Mouse (Mus musculus): ENCODE results near the gene Chaf1a.

The Chaf1a gene

DNA sequence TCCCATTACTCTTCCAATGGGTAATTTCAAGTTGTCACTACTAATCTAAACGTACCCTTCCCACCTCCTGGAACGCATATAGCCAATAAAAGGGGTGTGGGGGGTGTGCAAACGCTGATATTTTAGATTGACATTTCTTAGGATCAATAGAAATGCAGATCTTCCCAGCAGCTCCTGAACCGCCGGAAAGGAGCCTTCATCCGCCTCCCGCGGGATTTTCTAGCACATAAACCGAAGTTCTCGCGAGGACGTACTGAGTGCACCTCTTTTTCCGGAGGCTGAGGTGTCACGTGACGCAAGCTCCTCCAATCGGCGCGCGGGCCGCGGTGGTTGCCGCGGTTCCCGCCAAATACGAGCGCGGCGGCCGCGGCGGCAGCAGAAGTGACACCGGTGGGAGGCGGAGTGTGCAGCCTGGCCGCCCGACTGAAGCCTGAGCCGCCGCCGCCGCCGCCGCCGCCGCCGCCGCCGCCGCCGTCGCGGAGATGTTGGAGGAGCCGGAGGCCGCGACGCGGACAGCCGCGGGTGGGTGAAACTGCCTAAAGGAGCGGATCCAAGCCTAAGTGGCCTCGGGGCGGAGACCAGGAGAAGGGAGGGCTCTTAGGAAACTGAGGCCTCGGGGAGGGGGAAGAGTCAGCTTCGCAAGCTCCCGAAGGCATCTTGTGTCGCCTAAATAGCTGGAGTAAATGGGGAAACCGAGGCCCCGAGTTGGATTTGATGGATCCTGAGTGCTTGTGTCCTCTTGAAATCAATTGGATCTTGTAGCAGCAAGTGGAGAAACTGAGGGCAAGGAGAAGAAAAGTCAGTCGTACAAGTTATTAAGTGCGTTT lies at the start of gene Chaf1a:
Chaf1a (plus strand) TSS at position 410 of the 827 bp plus-strand sequence.
- DNase-seq (ENCODE audit: low spot score): peak; percentile 94

DNA sequence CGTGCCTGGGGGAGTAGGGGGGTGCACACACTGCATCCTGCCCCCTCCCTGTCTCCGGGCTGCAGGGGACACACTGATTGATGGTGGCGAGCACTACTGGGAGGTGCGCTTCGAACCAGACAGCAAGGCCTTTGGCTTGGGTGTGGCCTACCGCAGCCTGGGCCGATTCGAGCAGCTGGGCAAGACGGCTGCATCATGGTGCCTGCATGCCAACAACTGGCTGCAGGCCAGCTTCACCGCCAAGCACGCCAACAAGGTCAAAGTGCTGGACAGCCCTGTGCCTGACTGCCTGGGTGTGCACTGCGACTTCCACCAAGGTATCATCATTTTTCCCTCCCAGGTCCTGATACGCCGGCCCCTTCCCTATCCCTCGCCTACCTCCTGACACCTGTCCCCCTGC lies 44.2 kb upstream of the Chaf1a start:
- DNase-seq (ENCODE audit: low spot score): no peak

DNA sequence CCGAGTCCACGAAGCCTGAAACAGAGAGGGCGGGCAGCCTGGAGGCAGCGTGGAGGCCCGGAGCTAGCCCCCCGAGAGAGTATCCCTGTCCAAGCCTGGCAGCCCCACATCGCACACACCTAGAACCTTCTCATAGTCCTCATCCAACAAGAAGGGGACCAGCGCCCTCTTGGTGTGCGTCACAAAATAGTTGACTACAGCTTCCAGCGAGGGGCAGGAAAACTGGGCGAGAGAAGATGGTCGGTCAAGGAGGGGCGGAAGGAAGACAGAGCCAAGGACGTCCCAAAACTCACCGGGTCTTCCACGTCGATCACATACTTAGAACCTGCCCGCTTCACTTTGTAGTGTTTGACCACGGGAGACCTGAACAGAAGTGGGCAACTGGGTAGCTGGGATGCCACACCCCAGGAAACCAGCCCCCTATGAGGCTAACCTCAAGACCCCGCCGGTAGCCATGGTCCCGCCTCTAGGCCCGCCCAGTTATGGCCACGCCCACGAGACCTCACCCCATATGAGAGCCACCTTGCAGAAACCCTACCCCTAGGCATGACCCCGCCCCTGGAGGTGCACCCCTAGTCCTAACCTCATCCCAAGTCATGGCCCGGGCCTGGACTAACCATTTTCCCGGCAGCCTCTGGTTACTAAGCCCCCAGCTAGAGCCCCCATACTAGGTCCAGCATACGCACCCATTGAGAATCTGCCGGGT lies 40.3 kb upstream of the Chaf1a start:
- DNase-seq (ENCODE audit: low spot score): no peak

DNA sequence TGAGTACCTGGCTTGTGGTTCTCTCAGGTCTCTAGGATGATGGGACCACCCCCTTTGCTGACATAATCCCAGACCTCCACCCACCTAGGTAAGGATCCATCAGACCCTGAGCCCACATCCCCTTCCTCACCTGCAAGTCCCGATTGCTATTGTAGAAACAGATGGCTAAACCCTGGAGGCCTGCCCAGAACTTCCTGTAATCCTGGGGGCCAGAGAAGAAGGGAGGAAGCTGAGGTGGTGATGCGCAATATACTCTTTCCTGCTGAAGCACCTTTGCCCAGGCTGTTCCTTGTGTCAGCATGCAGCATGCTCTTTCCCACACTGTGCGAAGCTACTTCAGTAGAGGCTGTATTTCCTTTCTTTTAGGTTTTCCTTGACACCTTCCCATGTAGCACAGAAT lies 37.2 kb upstream of the Chaf1a start:
- no peak for DNase-seq (ENCODE audit: low spot score)

DNA sequence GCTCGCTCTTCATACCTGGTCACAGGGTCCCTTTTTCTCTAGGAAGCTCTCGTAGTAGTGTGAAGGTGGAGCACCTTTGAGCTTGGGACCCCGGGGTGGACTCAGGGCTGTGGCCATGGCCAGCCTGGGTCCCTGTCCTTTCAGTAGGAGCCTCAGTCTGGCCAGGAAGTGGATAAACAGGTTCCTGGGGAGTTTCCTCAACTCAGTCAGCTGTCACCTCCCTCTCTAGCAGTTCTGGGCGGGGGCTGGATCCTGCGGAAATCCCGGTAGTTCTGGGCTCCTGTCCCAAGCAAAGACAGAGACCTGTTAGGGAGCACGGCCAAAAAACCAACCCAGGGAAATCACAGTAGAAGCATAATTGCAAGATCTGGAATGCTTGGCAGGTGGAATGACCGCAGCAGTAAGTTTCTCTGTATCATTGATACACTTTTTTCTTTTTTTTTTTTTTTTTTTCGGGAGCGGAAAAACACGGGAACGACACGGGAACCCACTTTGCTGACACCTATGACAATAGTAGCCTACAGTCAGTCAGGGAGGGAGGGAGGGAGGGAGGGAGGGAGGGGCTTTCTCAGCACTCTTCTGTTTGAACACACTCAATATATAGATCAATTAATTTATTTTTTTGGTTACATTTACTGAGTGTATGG lies 34.7 kb upstream of the Chaf1a start, which contains the start of the genes Stap2 and Mpnd:
Stap2 (minus strand) TSS at position 170 of the 647 bp plus-strand sequence.
Mpnd (plus strand) TSS at position 297 of the 647 bp plus-strand sequence.
- DNase-seq (ENCODE audit: low spot score): no peak

DNA sequence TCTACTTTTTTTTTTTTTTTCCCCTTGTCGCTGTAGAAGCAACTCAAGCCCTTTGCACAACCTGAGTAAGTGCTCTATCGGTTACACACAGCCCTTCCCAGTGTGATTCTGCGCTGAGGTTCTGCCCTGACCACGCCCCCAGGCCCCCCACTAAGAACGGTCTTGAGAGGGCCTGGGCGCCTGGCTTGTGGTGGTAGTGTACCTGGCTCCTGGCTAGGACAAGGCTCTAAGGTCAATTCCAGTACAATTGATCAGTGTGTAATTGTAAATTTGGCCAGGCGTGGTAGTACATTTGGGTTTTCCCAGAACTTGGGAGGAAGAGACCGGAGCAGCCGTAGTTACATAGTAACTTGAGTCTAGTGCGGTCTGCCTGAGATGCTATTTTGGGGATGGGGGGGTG lies 33.3 kb upstream of the Chaf1a start:
- no peak for DNase-seq (ENCODE audit: low spot score)

DNA sequence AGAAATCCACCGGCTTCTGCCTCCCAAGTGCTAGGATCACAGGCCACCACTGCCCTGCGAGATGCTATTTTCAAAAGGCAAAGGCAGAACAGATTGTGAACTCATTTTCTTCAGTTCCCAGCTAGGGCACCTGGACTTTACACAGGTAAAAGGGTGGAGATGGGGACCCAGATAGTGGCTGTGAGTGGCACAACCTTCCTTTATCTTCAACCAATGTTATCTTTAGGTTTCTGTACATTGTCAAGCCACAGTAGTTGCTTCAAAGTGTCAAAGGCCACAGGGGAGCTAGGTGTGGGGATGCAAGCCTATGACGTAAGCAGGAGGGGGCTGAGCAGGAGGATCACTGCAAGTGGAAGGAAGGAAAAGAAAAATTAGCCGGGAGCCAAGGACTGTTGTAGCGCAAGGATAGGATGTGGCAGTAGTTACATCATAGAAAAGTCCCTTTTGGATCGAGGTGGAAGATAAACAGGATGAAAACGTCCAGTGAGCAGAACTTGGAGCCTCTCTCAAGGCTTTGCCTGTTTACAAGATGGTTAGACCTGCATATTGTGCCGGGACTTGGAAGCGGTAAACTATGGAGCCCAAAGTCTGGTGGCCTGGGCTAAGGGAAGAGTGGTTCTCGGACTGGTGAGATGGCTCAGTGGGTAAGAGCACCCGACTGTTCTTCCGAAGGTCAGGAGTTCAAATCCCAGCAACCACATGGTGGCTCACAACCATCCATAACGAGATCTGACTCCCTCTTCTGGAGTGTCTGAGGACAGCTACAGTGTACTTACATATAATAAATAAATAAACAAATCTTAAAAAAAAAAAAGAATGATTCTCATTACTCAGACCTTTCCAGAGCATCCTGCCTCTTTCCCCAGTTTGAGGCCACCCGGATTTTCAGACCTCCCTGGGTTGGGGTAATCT lies 32.5 kb upstream of the Chaf1a start:
- DNase-seq (ENCODE audit: low spot score): no peak

DNA sequence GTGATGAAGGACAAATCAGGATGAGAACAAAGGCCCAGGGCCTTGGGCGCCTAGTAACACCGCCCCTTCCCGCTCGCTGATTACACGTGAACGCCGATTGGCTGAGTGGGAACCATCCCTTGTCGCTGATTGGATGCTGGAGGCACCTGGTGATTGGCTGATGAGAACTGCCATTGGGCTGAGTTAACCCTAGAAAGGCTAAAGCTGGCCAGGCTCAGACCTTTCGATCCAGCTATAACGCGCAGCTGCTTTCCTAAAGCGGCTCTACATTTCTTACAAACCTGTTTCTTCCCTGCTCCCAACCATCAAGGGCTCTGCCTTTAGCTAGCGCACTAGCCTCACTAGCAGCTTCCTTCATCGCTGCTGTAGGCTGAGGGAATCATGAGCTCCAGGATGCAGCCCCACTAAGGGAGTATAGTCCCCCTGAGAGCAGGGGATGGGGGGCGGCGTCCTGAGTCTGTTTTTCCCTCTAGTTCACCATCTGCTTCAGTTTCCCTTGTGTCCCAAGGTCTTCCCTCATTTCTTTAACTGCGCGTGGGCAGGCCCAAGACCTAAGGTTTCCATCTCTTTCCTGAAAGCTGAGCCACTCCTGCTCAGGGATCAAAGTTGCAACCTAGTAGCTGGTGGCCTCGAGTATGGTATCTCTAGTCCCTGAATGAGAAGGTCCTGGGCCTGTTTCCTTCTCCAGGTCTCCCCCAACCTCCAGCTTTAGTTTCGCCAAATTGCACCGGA lies 31.7 kb upstream of the Chaf1a start:
- DNase-seq (ENCODE audit: low spot score): peak; percentile 90

DNA sequence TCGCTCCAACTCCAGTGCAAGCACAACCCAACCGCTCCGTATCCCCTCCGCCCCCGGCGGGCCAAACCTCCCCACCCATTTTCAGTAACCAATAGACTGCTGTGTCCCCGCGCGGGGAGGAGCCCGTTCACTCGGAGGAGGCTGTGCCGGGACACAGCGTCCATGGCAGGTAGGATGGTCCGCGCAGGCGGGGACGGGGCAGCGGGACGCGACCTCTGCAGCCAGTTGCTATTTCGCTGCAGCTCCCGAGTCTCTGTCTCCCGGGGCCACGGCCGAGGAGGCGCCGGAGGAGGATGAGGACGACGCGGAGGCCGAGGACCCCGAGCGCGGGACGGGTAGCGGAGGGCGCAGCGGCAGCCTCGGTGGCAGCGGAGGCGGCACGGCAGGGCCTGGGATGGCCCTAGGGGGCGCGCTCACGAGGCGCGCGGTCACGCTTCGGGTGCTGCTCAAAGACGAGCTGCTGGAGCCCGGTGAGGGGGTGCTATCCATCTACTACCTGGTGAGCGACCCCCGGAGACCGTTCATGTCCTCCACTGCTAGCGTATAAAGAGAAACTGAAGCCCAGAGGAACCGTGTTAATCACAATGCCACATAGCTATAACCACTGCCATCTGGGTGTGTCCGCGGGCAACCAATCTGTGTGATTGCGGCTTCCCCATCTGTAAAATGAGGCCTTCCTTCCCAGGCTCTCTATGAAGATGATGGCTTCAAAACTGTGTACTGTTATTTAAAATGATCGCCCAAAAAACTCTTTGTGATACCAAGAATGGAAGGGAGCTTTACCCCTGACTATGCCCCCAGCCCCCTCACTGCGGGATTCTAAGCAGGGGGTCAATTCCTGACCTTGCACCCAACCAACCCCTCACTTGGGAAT lies 30.9 kb upstream of the Chaf1a start:
- peak; percentile 89 for DNase-seq (ENCODE audit: low spot score)

DNA sequence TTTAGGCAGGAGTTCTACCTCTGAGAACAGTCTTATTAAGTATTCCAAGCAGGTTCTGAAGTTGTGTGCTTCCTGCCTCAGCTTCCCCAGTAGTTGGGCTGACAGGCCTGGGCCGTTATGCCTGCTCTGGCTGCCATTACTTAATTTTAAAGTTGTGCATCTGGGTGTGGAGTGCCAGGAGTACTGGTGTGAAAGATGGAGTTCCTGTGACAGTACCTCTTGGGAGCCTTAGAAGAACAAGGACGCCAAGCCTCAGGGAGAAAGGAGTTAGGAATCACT lies 30.3 kb upstream of the Chaf1a start:
- no peak for DNase-seq (ENCODE audit: low spot score)

DNA sequence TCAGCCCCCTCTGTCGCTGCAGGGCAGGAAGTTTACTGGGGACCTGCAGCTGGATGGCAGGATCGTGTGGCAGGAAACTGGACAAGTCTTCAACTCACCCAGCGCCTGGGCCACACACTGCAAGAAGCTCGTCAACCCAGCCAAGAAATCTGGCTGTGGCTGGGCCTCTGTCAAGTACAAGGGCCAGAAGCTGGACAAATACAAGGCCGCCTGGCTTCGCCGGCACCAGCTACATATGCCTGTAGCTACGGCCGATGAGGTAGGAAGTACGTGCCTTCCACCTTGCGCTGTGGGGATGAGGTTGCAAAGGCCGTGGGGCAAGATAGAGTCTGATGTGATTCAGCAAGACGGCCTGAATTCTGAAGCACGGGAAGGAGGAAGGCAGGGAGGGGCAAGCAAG lies 30.0 kb upstream of the Chaf1a start:
- no peak for DNase-seq (ENCODE audit: low spot score)

DNA sequence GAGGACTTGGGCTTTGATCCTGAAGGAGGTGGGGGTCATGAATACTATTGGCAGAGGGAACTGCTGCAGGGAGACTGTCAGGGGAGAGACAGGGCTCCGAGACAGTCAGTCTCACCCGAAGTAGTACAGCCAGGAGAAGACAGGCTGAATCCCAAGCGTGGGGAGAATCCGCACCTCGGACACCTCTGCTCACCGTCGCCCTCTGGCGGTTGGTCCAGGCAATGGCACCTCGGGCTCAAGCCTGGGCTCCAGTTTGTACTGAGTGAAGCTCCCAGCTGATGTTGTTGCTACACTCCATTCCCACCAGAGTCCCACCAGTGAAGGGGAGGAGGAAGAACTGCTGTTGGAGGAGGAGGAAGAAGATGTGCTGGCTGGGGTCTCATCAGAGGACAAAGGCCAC lies 29.6 kb upstream of the Chaf1a start:
- peak; percentile 71 for DNase-seq (ENCODE audit: low spot score)

DNA sequence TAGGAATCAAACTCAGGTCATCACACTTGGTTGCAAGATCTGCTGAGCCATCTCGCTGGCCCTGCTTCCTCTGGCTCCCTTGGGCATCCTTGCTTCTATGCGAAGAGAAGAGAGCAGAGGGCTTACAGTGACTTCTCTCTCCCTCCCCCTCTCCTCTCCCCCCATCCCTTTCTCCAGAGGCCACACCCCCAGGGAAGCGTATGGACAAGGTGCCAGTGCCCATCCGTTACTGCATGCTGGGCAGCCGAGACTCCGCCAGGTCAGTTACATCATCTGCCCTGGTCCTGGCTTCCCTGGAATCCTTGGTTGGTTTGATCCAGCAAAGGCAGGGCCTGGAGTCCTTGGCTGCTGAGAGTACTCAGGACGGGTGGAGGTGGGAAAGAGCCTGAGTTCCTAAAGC lies 28.8 kb upstream of the Chaf1a start:
- no peak for DNase-seq (ENCODE audit: low spot score)

DNA sequence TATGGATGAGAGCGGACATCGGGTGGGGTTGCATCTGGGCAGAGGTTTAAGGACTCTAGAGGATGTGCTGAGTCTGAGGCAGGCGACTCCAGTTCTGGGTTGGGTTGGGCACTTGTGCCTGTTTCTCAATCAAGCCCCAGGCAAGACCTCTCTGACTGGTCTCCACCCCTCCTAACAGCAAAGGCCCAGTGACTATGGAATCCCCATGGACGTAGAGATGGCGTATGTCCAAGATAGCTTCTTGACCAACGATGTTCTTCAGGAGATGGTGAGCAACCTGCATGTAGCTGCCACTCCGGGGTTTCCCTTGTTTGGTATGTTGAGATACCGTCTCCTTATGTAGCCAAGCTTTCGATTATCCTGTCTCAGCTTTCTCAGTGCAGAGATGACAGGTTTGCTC lies 24.9 kb upstream of the Chaf1a start:
- DNase-seq (ENCODE audit: low spot score): no peak

DNA sequence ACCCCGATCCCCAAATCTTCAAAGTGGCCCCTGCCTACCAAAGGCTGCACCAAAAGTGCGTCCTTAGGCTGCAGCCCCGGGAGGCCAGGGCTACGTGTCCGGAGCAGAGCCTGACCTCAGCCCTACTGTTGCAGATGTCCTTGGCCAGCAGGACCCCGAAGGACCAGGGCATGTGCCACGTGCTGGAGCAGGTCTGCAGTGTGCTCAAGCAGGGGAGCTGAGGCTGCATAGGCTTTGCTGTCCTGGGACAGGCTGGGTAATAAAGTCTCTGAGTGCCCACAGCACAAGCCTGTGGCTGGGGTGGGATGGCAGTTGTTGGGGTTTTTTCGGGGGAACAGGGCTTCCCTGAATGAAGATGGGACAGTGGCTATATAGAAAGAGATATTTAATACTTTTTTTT lies 23.9 kb upstream of the Chaf1a start:
- no peak for DNase-seq (ENCODE audit: low spot score)

DNA sequence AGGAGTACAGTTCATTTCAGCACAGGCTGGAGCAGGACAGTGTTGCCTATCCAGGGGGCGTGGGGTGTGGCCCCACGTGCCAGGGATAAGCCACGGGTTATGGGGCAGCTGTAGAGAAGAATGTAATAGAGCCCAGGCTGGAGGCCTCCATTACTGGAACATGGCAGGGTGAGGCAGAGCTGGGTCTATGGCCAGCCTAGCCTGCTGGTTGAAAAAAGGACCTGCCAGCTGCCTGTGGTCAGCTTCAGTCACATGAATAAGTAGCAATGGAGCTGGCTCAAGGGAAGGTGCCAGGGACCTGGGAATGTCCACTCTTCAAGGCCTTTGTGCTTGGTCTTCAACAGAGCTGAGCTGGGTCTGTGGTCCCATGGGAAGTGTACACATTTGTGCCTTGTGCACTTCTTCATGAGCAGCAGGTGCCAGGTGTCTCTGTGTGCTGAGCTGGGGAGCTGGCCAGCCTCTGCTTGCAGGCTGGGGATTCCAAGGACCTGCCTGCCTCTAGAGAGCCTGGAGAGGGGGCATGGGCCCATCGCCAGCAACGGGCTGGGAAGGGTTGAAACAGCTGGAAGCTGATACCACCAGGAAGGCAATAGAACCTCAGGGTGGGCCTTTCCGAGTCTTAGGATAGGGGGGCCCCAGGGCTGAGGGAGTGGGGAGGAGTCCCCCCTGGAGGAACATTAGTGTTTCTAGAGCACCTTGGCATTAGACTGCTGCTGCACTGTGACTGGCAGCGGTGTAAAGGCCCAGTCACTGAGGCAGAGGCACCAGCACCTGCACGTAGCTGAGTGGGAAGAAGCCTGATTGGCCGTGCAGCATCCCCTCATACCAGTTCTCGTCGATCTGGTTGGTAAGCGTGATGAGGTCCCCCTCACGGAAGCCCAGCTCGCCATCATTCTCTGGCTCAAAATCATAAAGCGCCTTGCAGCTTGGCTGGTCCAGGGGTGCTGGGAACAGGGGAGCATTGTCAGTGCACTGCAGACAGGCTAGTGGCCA lies 23.1 kb upstream of the Chaf1a start:
- DNase-seq (ENCODE audit: low spot score): no peak

DNA sequence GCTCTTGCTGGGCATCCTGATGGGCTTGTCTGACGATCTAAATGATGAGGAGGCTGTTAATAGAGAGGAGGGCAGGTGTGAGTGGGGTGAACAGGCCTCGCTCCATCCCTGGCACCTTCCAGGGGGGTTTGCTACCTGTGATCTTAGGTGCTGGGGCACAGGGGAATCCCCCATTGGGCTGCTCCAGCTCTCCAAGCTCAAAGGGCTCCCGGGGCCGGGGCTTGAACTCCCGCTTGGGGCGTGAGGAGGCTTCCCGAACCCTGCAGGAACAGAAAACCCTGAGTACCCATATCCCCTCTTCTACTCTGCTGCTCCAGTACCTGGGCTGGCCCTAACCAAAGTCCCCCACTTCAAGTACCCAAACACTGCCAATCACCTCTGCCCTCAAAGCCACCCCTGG lies 22.4 kb upstream of the Chaf1a start:
- no peak for DNase-seq (ENCODE audit: low spot score)

DNA sequence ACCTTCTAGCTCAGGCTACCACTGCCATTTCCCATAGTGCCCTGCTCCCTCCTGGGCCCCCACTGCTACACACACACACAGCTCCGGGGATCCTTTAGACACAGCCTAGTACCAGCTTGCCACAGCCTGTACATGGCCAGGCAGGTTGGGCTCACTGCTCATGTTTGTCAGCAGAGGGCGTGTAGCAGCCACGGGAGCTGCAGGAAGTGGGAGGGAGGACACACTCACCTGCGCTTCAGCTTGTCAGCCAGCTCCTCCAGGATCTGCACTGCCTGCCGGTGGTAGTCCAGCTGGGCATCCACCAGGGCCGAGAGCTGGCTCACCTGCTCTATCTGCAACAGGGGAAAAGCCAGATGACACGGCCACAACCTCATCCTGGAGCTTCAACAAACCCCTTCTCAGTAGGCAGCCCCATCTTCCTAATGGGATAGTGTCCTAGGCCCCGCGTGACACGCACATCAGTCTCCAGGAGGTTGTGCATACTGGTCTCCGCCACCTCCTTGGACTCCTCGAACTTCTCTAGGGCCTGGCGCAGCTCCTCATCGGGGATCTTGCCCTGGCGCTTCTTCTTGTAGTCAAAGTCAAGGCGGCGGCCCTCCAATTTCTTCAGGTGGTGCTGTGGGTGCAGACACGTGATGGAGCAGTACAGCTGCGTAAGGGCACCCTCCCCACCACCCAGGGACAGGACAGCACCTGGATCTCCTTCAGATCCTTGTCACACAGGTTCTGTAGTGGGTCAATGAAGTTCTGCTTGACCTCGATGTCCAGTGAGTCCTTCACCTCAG lies 21.7 kb upstream of the Chaf1a start:
- peak; percentile 69 for DNase-seq (ENCODE audit: low spot score)
